Mouse (Mus musculus) midbrain, embryonic 11.5 days (tissue): ENCODE data around the gene Rsph4a. TPM values are rescaled to one million over a fixed set of nuclear protein-coding genes. Genes with fewer than 3 reads are reported as not detected.
"Not testable (repeated sequence)": the region's sequence is repeated elsewhere in the genome, so short reads cannot be mapped to it uniquely, and the experiment has no call there.

Experiments used
- ATAC-seq: fragments of 200-750 bp; cut with Nextera tagmentation; 2 replicates; pipeline ENCODE4 v1.8.0; 2017; ENCODE audit warnings: moderate TSS enrichment, moderate library complexity; ENCODE audit not compliant: low FRiP score
- DNase-seq: peaks from one replicate; pipeline ENCODE4 v3.0.0; 2015; ENCODE audit warnings: low spot score; ENCODE audit errors: missing footprints
- H3K27ac ChIP-seq: fragments of 300-500 bp; sonication (generic); 2 replicates; pipeline ENCODE4 v1.5.1; 2014; ENCODE audit warnings: low read depth, low read length
- H3K27me3 ChIP-seq: fragments of 300-500 bp; sonication (generic); 2 replicates; pipeline ENCODE4 v1.6.1; 2014; ENCODE audit warnings: mild to moderate bottlenecking, low read length, moderate library complexity, mixed read lengths; ENCODE audit not compliant: control insufficient read depth, insufficient read depth
- H3K36me3 ChIP-seq: fragments of 300-500 bp; sonication (generic); 2 replicates; pipeline ENCODE4 v1.6.1; 2014; ENCODE audit warnings: mild to moderate bottlenecking, low read length, moderate library complexity, mixed read lengths; ENCODE audit not compliant: control insufficient read depth, insufficient read depth
- H3K4me1 ChIP-seq: fragments of 300-500 bp; sonication (generic); 2 replicates; pipeline ENCODE4 v1.6.1; 2014; ENCODE audit warnings: low read length; ENCODE audit not compliant: control insufficient read depth, insufficient read depth
- H3K4me2 ChIP-seq: fragments of 300-500 bp; sonication (generic); 2 replicates; pipeline ENCODE4 v1.6.1; 2014; ENCODE audit warnings: mild to moderate bottlenecking, moderate library complexity
- H3K4me3 ChIP-seq: fragments of 300-500 bp; sonication (generic); 2 replicates; pipeline ENCODE4 v1.5.1; 2014; ENCODE audit warnings: low read depth, low read length
- H3K9ac ChIP-seq: fragments of 300-500 bp; sonication (generic); 2 replicates; pipeline ENCODE4 v1.6.1; 2014; ENCODE audit warnings: low read length
- H3K9me3 ChIP-seq: fragments of 300-500 bp; sonication (generic); 2 replicates; pipeline ENCODE4 v1.6.1; 2016; ENCODE audit warnings: low read length; ENCODE audit not compliant: control insufficient read depth
- WGBS: fragments of 180-500 bp; shearing (Covaris S2); extraction: QIAGEN DNeasy Blood & Tissue Kit; methylation state at CpG from one replicate; pipeline ENCODE4 v1.1.7; 2014; 5-methylcytosine and 5-hydroxymethylcytosine counted together
- polyA plus RNA-seq: library from polyadenylated mRNA; unstranded; fragments of >200 nt; fragmentation: Nextera tagmentation; extraction: Ambion mirVana; gene quantifications from 2 replicates; pipeline ENCODE4 v1.2.1, GENCODE M21; 2014

Gene Rsph4a
- polyA plus RNA-seq = 0.07 and 0.25 TPM in 2 replicates

- H3K9ac ChIP-seq = no peak within 1 kb of the TSS
- peak; percentile 99 for ATAC-seq
- 7% methylated on average over 17 of the region's 17 CpGs for WGBS
Observed at GRCm38 (mm10) chr10:33904530-33905481, at the start of gene Rsph4a. Rsph4a (plus strand) TSS chr10:33905111.

DNA sequence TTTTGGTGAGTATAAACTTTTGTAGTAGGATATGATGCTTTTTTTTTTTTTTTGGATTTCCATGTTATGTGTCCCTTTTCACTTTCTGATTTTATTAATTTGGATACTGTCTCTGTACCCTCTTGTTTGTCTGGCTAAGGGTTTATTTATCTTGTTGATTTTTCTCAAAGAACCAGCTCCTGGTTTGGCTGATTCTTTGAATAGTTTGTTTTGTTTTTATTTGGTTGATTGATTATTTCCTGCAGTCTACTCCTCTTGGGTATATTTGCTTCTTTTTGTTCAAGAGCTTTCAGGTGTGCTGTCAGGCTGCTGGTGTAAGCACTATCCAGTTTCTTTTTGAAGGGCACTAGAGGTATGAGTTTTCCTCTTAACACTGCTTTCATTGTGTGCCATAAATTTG, 47.5 kb upstream of the Rsph4a start, which contains the start of gene Sult3a1:
Gene Sult3a1, plus strand, starts transcription at position 301 of the 400 bp plus-strand sequence.
- Histone ChIP-seq H3K36me3 (no peaks in the 10 kb centered on the region), H3K4me3 (no peak within 1 kb of the TSS), H3K27me3 (no peaks in the 10 kb centered on the region), H3K9me3 (no peaks in the 10 kb centered on the region), H3K9ac (no peak within 1 kb of the TSS), H3K4me2 (no peak within 1 kb of the TSS), H3K4me1 (no peaks in the 10 kb centered on the region), H3K27ac (no peak within 1 kb of the TSS)
- ATAC-seq (no peak), DNase-seq (no peak)

More at GRCm38 (mm10) chr10:33904530-33905481, at the start of gene Rsph4a:
- Histone ChIP-seq H3K4me1 (peaks cover 5% of the 10 kb centered on the region; the same call in 1 of the 2 replicates), H3K9me3 (no peaks in the 10 kb centered on the region), H3K27me3 (no peaks in the 10 kb centered on the region), H3K27ac (no peak within 1 kb of the TSS), H3K4me3 (peak within 1 kb of the TSS; percentile 32), H3K36me3 (no peaks in the 10 kb centered on the region), H3K4me2 (peak within 1 kb of the TSS; percentile 55)
- DNase-seq = peak; percentile 91

DNA sequence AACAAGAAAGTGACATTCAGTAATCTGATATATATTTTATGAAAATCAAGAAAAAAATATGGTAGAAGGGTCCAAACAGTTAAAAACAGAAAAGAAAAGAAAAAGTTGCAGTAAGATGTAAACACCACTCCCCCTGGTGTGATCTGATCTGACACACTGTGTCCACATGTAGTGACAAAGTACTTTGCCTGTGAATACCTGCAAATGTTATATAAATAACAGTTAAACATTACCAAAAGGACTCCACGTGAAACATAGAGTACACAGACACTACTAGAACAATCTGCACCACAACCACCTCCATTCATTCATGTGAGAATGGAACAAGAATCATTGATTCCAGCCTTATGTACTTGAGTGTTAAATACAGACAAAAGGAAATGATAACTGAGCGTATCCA, 38.9 kb upstream of the Rsph4a start:
- Histone ChIP-seq H3K4me2 (no peak overlapping the region), H3K27me3 (no peaks in the 10 kb centered on the region), H3K27ac (no peak overlapping the region), H3K4me1 (no peaks in the 10 kb centered on the region), H3K9ac (no peak overlapping the region), H3K9me3 (no peaks in the 10 kb centered on the region), H3K4me3 (no peak overlapping the region), H3K36me3 (no peaks in the 10 kb centered on the region)
- ATAC-seq = no peak
- DNase-seq = no peak
- 83% methylated on average over 2 of the region's 2 CpGs for WGBS

DNA sequence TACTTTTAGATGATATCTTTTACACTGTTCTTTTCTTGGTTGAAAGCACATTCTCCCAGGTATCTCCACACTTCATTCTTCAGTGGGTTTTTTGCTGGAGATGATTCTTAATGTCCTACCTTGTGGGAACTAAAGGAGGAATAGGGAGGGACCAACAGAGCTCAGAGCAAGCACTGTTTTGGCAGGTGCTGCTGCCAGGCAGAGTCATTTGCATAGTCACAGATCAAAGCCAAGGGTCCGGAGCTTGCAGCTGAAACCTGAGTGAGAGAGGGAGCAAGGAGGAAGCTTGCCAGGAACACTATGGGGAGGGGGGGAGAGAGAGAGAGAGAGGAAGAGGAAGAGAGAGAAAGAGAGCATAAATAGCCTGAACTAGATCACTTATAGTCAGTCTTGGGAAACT, 34.5 kb upstream of the Rsph4a start:
- Histone ChIP-seq H3K27ac (no peak overlapping the region), H3K4me3 (no peak overlapping the region), H3K4me2 (no peak overlapping the region), H3K4me1 (no peaks in the 10 kb centered on the region), H3K36me3 (no peaks in the 10 kb centered on the region), H3K9ac (no peak overlapping the region), H3K9me3 (no peaks in the 10 kb centered on the region), H3K27me3 (no peaks in the 10 kb centered on the region)
- ATAC-seq (no peak), DNase-seq (no peak)
- WGBS = 37% methylated on average over 1 of the region's 1 CpGs

DNA sequence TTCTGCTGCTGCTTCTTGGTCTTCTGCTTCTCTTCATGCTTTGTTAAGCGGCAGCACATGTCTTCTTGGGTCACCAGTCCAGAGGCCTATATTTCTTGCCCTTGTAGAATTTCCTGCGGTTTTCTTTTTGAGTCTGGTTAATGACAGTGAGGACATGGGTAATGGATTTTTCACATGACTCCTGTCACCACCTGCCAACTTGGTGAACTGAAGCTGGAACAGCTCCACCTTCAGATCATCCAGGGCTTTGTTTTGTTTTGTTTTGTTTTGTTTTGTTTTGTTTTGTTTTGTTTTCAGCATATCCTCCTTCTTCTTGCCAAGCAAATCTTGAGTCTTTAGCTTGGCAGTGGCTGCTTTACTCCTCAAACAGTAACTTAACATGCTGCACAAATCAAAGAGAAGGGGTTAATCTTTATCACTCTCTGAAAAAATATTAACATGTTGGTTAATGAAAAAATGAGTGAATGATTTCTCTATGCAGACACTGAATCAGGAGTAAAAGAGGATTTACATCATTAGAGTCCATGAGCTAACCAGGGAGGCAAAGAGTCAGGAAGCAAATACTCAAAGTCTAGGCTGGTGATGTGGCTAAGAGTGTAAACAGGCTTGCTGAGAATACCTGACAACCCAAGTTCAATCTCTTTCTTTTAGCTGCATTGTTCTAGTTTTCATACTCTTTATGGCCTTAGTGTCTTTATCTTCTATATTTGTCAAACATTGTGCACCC, 32.1 kb upstream of the Rsph4a start:
- H3K27me3 ChIP-seq = no peaks in the 10 kb centered on the region
- H3K27ac ChIP-seq = no peak overlapping the region
- H3K4me2 ChIP-seq = no peak overlapping the region
- no peak for ATAC-seq
- no peaks in the 10 kb centered on the region for H3K36me3 ChIP-seq
- DNase-seq = no peak
- no peak overlapping the region for H3K4me3 ChIP-seq
- no peak overlapping the region for H3K9ac ChIP-seq
- 89% methylated on average over 2 of the region's 2 CpGs for WGBS
- H3K4me1 ChIP-seq = no peaks in the 10 kb centered on the region
- no peaks in the 10 kb centered on the region for H3K9me3 ChIP-seq

GRCm38 (mm10) chr10:33882411-33882810, 22.5 kb upstream of the Rsph4a start:
- H3K4me1 ChIP-seq, ATAC-seq, H3K36me3 ChIP-seq, H3K9me3 ChIP-seq, H3K27ac ChIP-seq, H3K4me2 ChIP-seq, H3K27me3 ChIP-seq, H3K4me3 ChIP-seq, DNase-seq, H3K9ac ChIP-seq: not testable (repeated sequence)
- WGBS = 80% methylated on average over 2 of the region's 2 CpGs

GRCm38 (mm10) chr10:33901520-33901919, 3.4 kb upstream of the Rsph4a start:
- H3K9me3 ChIP-seq, H3K4me1 ChIP-seq, H3K9ac ChIP-seq, H3K27ac ChIP-seq, H3K4me2 ChIP-seq, ATAC-seq, H3K27me3 ChIP-seq, H3K36me3 ChIP-seq, DNase-seq, H3K4me3 ChIP-seq: not testable (repeated sequence)
- 83% methylated on average over 1 of the region's 1 CpGs for WGBS

GRCm38 (mm10) chr10:33905489-33905888, 578 bp downstream of the Rsph4a start:
- ATAC-seq = peak; percentile 52
- Histone ChIP-seq H3K4me3 (no peak overlapping the region; the same call in 1 of the 2 replicates), H3K4me2 (peak overlapping the region; percentile 55), H3K36me3 (no peaks in the 10 kb centered on the region), H3K9ac (no peak overlapping the region), H3K27ac (no peak overlapping the region), H3K4me1 (peaks cover 5% of the 10 kb centered on the region; the same call in 1 of the 2 replicates), H3K27me3 (no peaks in the 10 kb centered on the region), H3K9me3 (no peaks in the 10 kb centered on the region)
- 2% methylated on average over 6 of the region's 6 CpGs for WGBS
- DNase-seq = no peak

DNA sequence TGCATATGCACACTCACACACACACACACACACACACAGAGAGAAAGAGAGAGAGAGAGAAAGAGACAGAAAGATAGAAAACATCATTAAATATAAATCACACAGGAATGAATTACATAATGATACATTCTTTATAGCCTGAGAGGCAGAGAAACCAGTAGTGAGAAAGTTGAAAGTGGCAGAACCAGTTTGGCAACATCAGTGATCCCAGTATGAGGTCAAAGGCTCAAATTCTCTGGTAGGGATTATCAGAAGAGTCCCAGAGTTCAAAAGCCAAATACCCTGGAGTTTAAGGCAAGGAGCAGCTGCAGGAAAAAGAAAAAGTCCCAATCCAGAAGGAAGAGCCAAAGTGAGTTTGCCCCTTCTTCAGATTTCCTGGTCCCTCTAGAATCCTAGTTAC, 35.8 kb downstream of the Rsph4a start:
- H3K36me3 ChIP-seq = peaks cover 8% of the 10 kb centered on the region; the same call in 1 of the 2 replicates
- no peaks in the 10 kb centered on the region for H3K4me1 ChIP-seq
- no peak overlapping the region for H3K9ac ChIP-seq
- no peak for DNase-seq
- no peaks in the 10 kb centered on the region for H3K9me3 ChIP-seq
- H3K27ac ChIP-seq = no peak overlapping the region
- ATAC-seq = no peak
- no peaks in the 10 kb centered on the region for H3K27me3 ChIP-seq
- H3K4me2 ChIP-seq = no peak overlapping the region
- no peak overlapping the region for H3K4me3 ChIP-seq
